Mouse (Mus musculus) kidney, embryonic 15.5 days (tissue): Measurements from ENCODE around the gene Cldn34c3. TPM values are rescaled to one million over a fixed set of nuclear protein-coding genes. Genes with fewer than 3 reads are reported as not detected.
"Not testable (repeated sequence)": the region's sequence is repeated elsewhere in the genome, so short reads cannot be mapped to it uniquely, and the experiment has no call there.

Experiments used
- ATAC-seq: fragments of 200-750 bp; cut with Nextera tagmentation; replicated peaks from 2 replicates; pipeline ENCODE4 v1.8.0; 2017; ENCODE audit warnings: moderate TSS enrichment; ENCODE audit not compliant: low FRiP score
- H3K27ac ChIP-seq: fragments of 300-500 bp; sonication (generic); 2 replicates; pipeline ENCODE4 v1.5.1; 2015; ENCODE audit warnings: mild to moderate bottlenecking, inconsistent platforms
- H3K27me3 ChIP-seq: fragments of 300-500 bp; sonication (generic); 2 replicates; pipeline ENCODE4 v1.6.1; 2015; ENCODE audit warnings: inconsistent platforms
- H3K36me3 ChIP-seq: fragments of 300-500 bp; sonication (generic); 2 replicates; pipeline ENCODE4 v1.6.1; 2015; ENCODE audit warnings: inconsistent platforms
- H3K4me1 ChIP-seq: fragments of 300-500 bp; sonication (generic); 2 replicates; pipeline ENCODE4 v1.6.1; 2015; ENCODE audit warnings: inconsistent platforms
- H3K4me2 ChIP-seq: fragments of 300-500 bp; sonication (generic); 2 replicates; pipeline ENCODE4 v1.6.1; 2015; ENCODE audit warnings: moderate library complexity, mild to moderate bottlenecking, inconsistent platforms
- H3K4me3 ChIP-seq: fragments of 300-500 bp; sonication (generic); replicated peaks from 2 replicates; pipeline ENCODE4 v1.5.1; 2015; ENCODE audit warnings: mild to moderate bottlenecking, inconsistent platforms
- H3K9ac ChIP-seq: fragments of 300-500 bp; sonication (generic); 2 replicates; pipeline ENCODE4 v1.6.1; 2015; ENCODE audit warnings: mild to moderate bottlenecking, inconsistent platforms
- H3K9me3 ChIP-seq: fragments of 300-500 bp; sonication (generic); replicated peaks from 2 replicates; pipeline ENCODE4 v1.6.1; 2016; ENCODE audit warnings: inconsistent platforms
- polyA plus RNA-seq: library from polyadenylated mRNA; unstranded; fragments of >200 nt; fragmentation: Nextera tagmentation; extraction: Ambion mirVana; gene quantifications from 2 replicates; pipeline ENCODE4 v1.2.1, GENCODE M21; 2015

The Cldn34c3 gene
- polyA plus RNA-seq: not detected in 2 replicates

- not testable (repeated sequence) for H3K36me3 ChIP-seq, ATAC-seq, H3K4me3 ChIP-seq, H3K27ac ChIP-seq, H3K27me3 ChIP-seq, H3K9me3 ChIP-seq, H3K4me2 ChIP-seq, H3K4me1 ChIP-seq, H3K9ac ChIP-seq
Observed at GRCm38 (mm10) chrX:123793365-123793764, at the start of gene Cldn34c3. Gene Cldn34c3, plus strand, starts transcription at chrX:123793665.

Other genes starting within 250 kb of the Cldn34c3 start
- not detected in 2 replicates for gene Cldn34c2, start 212.0 kb upstream of the Cldn34c3 start, polyA plus RNA-seq
- not detected in 2 replicates for gene Gm17467, start 88.9 kb upstream of the Cldn34c3 start, polyA plus RNA-seq